Mouse (Mus musculus) cortical plate, adult 2 months (tissue): ENCODE data around the gene Sap25. TPM values are rescaled to one million over a fixed set of nuclear protein-coding genes. Genes with fewer than 3 reads are reported as not detected.

ENCODE experiments used
- H3K27ac ChIP-seq: fragments of 200-500 bp; 2 replicates; pipeline ENCODE4 v1.5.1; 2012; ENCODE audit warnings: low read length, control low read depth, inconsistent platforms; ENCODE audit not compliant: insufficient read depth
- H3K4me1 ChIP-seq: fragments of 200-500 bp; 2 replicates; pipeline ENCODE4 v1.6.1; 2011; ENCODE audit warnings: low read length; ENCODE audit not compliant: control insufficient read depth, insufficient read depth
- H3K4me3 ChIP-seq: fragments of 200-500 bp; 2 replicates; pipeline ENCODE4 v1.5.1; 2011; ENCODE audit warnings: mild to moderate bottlenecking, low read length, control low read depth; ENCODE audit not compliant: insufficient read depth
- CTCF ChIP-seq: fragments of 200-500 bp; IDR thresholded peaks from 2 replicates; pipeline ENCODE4 v1.5.1; 2011; ENCODE audit warnings: mild to moderate bottlenecking, control low read depth, low read length; ENCODE audit not compliant: insufficient read depth; ENCODE audit errors: extremely low read depth
- POLR2A ChIP-seq: fragments of 200-500 bp; IDR thresholded peaks from 2 replicates; pipeline ENCODE4 v1.6.1; 2011; ENCODE audit warnings: mild to moderate bottlenecking, low read length, control low read depth; ENCODE audit not compliant: insufficient read depth; ENCODE audit errors: extremely low read depth
- polyA plus RNA-seq: library from polyadenylated mRNA; depleted of rRNA; stranded (reverse); fragments of >200 nt; gene quantifications from 2 replicates; pipeline ENCODE4 v1.2.3, GENCODE M21; 2012

Gene Sap25
- polyA plus RNA-seq, 1 experiment: 26.0 TPM

GRCm38 (mm10) chr5:137623937-137624530, 17.1 kb upstream of the Sap25 start:
- no peaks in the 10 kb centered on the region for H3K4me1 ChIP-seq
- no peak for TF ChIP-seq POLR2A
- no peak for TF ChIP-seq CTCF

GRCm38 (mm10) chr5:137627991-137628390, 13.1 kb upstream of the Sap25 start:
- peak overlapping the region; percentile 76 for H3K27ac ChIP-seq
- TF ChIP-seq POLR2A (no peak), CTCF (no peak)
- no peaks in the 10 kb centered on the region for H3K4me1 ChIP-seq
- peak overlapping the region; percentile 78 for H3K4me3 ChIP-seq

More at GRCm38 (mm10) chr5:137623937-137624530, 17.1 kb upstream of the Sap25 start:
- H3K4me3 ChIP-seq: no peak overlapping the region
- no peak overlapping the region for H3K27ac ChIP-seq

GRCm38 (mm10) chr5:137628498-137629305, 12.4 kb upstream of the Sap25 start, which contains the start of the genes Fbxo24, Lrch4 and Gm20605:
Fbxo24 (minus strand) TSS chr5:137629002.
Lrch4 (plus strand) TSS chr5:137629121.
Gm20605 (plus strand) TSS chr5:137629175.
- H3K27ac ChIP-seq: peak within 1 kb of the TSS; percentile 79
- TF ChIP-seq CTCF (no peak), POLR2A (peak; percentile 93)
- no peaks in the 10 kb centered on the region for H3K4me1 ChIP-seq
- peak within 1 kb of the TSS; percentile 90 for H3K4me3 ChIP-seq

GRCm38 (mm10) chr5:137629306-137629721, 11.8 kb upstream of the Sap25 start:
- peak overlapping the region; percentile 79 for H3K27ac ChIP-seq
- no peaks in the 10 kb centered on the region for H3K4me1 ChIP-seq
- TF ChIP-seq POLR2A (no peak), CTCF (no peak)
- H3K4me3 ChIP-seq: peak overlapping the region; percentile 90

GRCm38 (mm10) chr5:137629906-137630545, 11.1 kb upstream of the Sap25 start:
- no peaks in the 10 kb centered on the region for H3K4me1 ChIP-seq
- no peak for TF ChIP-seq CTCF
- no peak for TF ChIP-seq POLR2A
- H3K4me3 ChIP-seq: peak overlapping the region; percentile 90
- no peak overlapping the region for H3K27ac ChIP-seq

- no peak for TF ChIP-seq POLR2A
- no peak for TF ChIP-seq CTCF
- H3K4me3 ChIP-seq: no peak overlapping the region; the same call in 1 of the 2 replicates
- H3K4me1 ChIP-seq: no peaks in the 10 kb centered on the region
- H3K27ac ChIP-seq: peak overlapping the region; percentile 11
These were observed 10.5 kb upstream of the Sap25 start for GRCm38 (mm10) chr5:137630602-137631001.

- Histone ChIP-seq H3K4me3 (no peak overlapping the region; the same call in 1 of the 2 replicates), H3K27ac (peak overlapping the region; percentile 11; the same call in 1 of the 2 replicates), H3K4me1 (no peaks in the 10 kb centered on the region)
- TF ChIP-seq POLR2A: no peak
- no peak for TF ChIP-seq CTCF
These were observed 10.0 kb upstream of the Sap25 start for GRCm38 (mm10) chr5:137631171-137631570.

- no peak overlapping the region for H3K4me3 ChIP-seq
- TF ChIP-seq CTCF (no peak), POLR2A (no peak)
- H3K27ac ChIP-seq: no peak overlapping the region
- H3K4me1 ChIP-seq: no peaks in the 10 kb centered on the region
These were observed 9.5 kb upstream of the Sap25 start for GRCm38 (mm10) chr5:137631591-137631990.

- no peak for TF ChIP-seq POLR2A
- TF ChIP-seq CTCF: no peak
- H3K4me1 ChIP-seq: no peaks in the 10 kb centered on the region
- no peak overlapping the region for H3K4me3 ChIP-seq
- H3K27ac ChIP-seq: no peak overlapping the region
These were observed 7.6 kb upstream of the Sap25 start for GRCm38 (mm10) chr5:137633397-137634084.
